Mouse (Mus musculus) frontal cortex, adult 2 months (tissue): ENCODE measurements around the gene Sh3bp5. TPM values are rescaled to one million over a fixed set of nuclear protein-coding genes. Genes with fewer than 3 reads are reported as not detected.

Source experiments
- DNase-seq, 2 experiments: peaks; one replicate each; pipeline ENCODE4 v3.0.0; 2022; ENCODE audit warnings: low spot score in 1 of 2; ENCODE audit errors: extremely low spot score in 1 of 2
- polyA plus RNA-seq: library from polyadenylated mRNA; depleted of rRNA; stranded (reverse); fragments of >200 nt; gene quantifications from 2 replicates; pipeline ENCODE4 v1.2.3, GENCODE M21; 2012

The Sh3bp5 gene
- polyA plus RNA-seq, 1 experiment: 44.0 TPM

DNA sequence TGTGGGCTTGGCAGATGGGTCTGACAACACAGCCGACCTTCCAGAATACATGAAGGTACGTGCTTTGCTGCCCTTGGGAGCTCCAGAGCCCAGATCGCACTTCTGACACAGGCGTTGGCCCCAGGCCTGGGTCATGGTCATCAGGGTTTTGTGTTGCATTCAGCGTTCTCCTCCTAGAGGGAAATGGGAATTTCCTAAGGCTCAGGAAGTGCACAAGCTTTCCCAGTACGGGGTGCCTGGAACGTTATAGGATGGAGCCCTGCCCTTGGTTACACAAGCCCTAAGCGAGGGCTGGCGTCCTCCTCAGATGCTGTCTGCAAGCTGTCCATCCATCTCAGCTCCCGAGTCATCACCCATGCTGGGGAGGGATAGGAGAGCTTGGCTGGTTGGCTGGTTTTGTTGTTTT lies 23.2 kb downstream of the Sh3bp5 start:
- DNase-seq: no peak

DNA sequence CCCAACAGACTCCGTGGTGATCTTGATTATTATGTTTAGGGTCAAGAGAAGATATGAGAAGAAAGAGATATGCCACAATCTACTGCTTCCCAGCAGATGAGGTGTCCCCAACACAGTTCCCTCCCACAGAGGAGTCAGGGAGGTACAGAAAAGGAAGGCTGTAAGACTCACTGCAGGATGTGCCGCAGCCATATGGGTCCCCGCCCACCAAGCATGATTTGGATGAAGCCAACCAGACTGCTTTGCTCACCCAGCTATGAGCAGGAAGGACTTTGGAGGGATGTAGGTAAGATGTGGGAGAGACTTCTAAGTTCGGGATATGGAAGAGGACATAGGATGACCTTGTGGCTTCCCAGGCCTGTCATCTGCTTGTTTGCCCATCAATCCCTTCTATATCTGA lies 25.1 kb downstream of the Sh3bp5 start:
- peak; percentile 67 to 85 for DNase-seq

DNA sequence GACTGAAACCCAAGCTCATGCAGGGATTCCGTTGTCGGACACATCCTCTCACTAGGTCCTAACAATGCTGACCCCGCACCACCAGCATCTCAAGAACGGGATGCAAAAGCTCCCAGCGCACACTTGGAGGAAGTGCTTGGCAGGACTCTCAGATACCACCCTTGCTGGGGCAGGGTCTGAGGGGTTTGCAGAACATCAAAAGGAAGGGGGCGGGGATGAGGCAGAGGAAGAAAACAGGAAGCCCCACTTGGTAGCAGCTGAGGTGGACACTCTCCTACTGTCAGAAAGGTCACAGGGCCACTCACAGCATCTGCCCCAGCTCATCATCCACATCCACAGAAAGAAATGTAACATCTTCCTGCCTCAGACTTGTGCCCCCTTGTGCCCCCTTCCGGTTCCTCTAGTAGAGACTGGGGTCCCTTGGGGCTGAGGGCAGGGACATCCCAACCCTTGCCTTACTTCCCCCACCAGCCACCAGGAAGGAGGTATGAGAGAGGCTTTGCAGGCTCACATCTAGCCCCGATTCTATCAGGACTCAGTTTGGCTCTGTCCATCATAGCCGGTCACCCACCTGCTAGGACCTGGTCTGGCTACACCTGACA lies 25.7 kb downstream of the Sh3bp5 start:
- no peak for DNase-seq

DNA sequence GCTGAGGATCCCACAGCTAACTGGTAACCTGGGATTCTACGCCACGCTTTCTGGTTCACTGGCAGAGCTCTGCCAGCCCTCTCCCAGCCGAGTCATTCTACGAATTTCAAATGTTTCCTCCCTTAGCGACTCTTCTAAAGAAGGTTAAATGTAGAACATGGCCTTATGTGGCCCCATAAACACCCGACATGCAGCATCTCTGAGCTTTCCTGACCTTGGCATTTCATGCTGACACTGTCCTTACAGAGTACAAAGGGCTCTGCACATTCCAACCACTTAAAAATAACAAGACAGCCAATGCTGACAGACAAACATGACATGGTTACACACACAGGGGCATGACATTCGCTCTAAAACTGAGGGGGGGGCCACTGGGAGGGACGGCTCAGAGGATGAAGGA lies 27.2 kb downstream of the Sh3bp5 start:
- DNase-seq: no peak

DNA sequence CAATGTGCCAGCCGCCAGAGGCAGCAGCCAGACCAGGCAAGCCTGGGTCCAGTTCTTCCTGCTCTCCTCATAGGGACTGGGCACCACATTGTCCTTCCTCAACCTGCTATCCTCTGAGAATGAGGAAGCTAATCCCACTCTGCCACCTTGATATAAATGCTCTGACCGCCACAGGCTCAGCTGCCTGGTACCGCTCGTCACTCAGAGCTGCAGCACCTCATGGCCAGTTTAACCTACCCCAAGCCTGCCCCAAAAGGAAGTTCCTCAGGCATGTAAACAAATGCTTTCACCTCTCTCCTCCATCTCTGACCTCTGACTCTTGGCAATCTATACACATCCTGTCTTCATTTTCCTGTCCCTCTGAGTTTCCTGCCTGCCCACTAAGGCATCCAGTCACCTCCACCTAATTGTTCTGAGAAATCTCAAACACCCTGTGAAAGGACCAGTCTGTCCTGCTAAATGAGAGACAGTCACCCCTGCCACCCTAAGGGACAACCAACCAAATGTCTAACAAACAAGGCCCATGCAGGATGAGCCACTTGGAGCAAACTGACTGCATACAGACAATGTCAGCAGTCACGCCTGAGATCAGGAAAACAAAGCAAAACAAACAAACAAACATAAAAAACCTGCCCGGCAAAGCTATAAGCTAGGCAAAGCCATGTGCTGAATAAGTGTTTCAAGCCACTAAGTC lies 27.8 kb downstream of the Sh3bp5 start:
- no peak for DNase-seq

DNA sequence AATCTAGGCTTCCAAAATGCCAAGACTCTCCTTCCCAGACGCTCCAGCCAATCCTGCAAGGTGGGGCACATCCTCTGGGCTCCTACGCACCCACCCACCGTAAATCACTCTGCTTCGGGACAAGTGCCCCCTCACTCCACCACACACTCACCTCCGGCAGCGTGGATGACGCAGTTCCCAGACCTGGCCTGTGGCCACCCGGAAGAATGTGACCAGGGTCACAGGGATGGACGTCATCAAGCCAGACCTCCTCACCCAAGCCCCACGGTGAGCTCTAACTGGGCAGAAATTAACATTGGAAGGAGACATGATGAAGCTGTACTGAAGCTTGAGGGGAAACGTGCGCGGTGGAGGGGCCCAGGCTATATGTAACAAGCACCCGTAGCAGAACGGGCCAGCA lies 28.7 kb downstream of the Sh3bp5 start:
- DNase-seq: no peak

DNA sequence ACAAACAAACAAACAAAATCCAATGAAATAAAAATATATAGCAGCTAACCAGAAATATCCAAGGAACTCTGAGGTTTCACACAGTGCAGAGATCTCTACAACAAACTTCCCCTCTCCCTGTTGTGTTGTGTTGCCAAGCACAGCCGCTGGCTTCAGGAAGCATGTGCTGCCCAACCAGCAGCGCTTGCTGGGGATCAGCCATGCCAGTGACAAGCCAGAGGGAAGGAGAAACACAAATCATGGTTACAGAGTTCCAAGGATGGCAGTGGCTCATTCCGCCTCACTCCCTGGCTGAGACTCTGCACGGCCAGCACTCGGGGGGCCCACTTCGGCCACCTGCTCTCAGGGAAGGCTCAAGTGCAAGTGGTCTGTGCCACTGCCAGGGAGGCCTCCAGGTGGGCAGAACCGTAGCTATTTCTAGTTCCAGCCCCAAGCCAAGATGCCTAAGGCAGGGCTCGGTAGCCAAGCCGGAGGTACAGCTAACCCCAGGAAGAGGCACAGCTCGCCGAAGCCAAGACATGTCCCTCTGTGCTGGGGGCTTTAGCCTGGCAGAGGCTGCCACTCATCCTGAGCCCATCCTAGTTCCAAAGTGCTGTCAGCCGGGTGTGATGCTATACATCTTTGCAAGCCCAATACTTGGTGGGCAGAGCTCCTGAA lies 29.6 kb downstream of the Sh3bp5 start:
- no peak for DNase-seq

DNA sequence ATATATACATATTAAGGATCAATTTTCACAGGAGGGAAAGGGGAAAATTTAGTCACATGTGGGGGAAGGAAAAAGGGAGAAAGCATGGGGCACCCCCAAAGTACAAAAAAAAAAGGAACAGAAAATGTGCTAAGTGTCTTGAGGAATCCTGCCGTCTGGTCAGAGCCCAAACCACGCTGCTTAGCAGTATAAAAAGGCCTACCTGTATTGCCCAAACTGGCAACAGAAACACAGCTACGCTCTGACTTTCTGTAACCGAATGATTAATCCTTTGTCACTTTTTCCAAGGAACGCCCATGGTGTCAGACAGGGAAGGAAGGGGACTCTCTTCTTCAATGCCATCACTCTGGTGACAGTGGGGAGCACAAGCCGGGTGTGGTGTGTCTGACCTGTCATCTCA lies 30.2 kb downstream of the Sh3bp5 start:
- no peak for DNase-seq

DNA sequence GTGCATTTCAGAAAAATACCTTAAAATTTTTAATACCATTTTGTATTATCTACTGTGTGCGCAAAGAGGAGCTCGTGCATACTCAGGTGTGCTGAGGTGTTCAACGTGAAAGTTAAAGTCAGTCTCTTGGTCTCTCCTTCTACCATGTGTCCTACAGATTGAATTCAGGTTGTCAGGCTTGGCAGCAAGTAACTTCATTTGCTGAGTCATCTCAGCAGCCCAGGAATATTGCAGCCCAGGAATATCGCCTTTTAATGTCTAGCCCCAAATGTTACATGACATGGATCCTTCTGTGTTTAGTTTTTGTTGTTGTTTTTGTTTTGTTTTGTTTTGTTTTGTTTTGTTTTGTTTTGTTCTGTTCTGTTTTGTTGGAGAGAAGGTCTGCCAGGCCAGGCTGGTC lies 31.2 kb downstream of the Sh3bp5 start:
- DNase-seq: no peak

DNA sequence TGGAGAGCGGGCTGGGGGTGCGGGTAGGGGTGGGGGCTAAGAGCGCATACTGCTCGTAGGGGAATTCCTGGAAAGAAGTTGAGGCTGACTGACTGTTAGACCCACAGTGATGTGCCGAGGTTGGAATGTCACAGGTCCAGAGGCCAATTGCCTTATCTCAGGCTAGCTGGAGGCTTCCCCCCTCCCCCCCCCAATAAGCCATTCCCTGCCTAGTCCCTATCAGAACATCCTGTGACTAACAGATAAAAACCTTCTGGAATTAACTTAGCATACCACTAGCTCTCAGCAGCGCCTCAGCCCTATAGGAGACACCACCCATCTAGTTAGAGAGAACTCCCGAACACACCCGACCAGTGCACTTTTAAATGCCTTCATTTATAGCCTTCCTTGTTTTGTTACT lies 31.9 kb downstream of the Sh3bp5 start:
- no peak for DNase-seq

DNA sequence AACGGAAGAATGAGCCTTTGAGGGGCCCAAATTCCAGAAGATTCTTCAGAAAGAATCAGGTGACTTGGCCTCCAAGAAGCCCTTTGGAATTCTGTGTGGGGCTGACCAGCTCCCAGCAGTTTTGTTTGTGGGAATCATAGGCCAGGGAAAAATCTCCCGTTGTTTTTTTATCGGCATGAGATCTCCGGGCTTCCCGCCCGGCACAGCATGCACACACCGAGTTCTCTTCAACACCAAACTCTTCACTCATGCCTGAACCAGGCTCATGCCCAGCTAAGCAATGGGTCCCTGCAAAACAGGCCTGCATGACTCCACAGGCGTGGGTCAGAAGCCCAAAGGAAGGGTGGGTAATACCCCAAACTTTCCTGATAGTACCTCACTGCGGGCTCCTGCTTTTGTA lies 32.3 kb downstream of the Sh3bp5 start:
- no peak for DNase-seq

DNA sequence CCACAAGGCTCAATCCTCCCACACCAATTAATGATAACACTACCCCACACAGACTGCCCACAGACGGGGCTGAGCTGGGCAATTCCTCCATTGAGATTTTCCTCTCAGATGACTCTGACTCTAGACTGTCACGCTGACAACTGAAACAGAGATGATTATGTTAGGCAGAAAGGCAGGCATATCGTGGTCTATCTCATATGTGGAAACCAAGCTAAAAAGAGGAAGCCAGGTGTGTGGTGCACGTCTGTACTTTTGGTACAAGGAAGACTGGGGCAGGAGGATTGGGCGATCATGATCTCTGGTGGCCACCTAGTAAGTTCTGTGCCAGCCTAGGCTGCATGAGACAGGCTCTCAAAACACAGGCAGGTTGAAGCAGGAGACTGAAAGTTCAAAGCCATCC lies 33.2 kb downstream of the Sh3bp5 start:
- no peak for DNase-seq

DNA sequence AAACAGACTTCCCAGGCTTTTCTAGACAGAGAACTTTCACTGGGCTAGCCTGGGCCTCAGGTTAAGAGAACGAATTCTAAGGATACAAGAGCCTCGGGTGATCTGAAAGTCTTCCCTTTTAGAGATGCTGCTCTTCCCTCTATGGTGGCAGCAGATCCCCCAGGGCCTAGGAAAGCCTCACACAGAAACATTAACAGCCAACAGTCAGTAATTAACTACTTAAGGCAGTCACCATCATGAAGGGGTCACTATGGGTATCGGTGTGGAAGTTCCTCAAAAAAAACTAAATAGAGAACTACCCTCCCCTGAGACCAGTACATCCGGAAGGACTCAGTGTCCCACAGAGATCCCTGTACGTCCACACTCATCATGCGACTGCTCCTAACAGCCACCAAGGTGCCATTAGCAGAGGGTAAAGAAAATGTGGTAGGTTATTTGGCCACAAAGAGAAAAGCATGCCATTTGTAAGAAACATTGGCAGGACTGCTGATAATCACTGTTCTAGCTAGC lies 33.9 kb downstream of the Sh3bp5 start:
- DNase-seq: no peak

DNA sequence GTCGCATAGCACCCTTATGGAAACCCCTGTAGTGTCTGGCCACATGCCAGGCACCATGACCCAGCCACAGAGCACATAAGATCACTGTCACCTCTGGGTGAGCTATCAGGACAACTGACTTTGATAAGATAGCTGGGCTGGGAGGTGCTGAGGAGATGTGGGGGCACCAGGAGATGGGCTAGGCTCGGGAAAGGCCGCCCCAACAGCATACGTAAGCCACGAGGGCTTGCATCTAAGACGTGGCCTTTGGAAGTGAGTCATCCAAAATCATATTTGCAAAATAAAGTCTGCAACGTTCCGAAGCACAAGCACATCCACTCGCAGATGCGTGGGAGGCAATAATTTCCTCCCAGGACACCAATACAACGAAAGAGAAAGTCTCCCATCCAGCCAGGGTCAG lies 35.0 kb downstream of the Sh3bp5 start:
- no peak for DNase-seq

DNA sequence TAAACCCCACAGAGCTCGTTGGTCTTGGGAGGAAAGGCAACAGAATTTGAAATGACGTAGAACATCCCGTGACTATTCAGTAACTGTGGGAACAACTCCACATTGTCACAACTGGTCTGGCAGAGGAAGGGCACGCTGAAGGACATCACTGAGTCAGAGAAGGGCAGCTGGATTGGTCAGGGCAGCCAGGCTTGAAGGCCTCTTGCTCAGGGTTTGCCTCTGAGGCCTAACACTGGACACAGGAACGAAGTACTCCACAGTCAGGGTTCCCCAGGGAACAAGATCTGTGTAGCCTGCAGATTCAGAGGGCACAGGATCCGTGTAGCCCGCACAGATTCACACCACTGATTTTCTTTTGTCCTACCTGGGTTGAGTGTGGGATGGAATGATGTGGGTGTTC lies 35.6 kb downstream of the Sh3bp5 start:
- DNase-seq: no peak

DNA sequence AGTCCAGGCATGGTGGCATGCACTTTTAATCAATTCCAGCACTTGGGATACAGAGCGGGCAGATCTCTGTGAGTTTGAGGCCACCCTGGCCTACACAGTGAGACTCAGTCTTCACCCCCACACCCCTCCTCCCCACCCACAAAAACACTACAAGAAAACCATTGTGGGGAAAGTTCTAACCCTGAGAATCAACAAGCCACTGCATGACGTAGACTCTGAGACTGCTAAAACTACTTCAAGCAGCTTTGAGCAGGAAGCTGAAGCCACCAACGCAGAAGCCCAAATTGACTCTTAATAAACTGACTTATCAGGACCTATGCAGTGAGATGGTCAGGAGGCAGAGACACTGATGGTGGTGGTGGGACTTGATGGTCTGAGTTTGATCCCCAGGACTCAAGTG lies 36.6 kb downstream of the Sh3bp5 start:
- DNase-seq: no peak

DNA sequence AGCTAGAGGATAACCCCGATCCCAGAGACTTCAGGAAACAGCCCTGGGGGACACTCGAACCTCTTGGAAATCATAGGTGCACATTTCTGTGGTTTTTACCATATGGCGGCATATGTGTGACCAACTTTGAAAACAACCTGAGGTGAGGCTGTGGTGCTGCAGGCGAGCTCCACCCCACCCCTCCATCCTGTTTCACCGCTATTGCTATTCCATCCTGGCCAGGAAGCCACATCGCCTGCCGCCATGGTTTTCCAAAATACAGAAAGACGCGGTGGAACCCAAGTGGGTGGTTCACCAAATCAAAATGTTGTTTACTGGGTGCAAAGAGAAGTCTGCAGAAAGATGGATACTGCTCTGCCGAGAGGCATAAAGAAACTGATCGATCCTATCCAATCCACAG lies 37.1 kb downstream of the Sh3bp5 start:
- DNase-seq: no peak

DNA sequence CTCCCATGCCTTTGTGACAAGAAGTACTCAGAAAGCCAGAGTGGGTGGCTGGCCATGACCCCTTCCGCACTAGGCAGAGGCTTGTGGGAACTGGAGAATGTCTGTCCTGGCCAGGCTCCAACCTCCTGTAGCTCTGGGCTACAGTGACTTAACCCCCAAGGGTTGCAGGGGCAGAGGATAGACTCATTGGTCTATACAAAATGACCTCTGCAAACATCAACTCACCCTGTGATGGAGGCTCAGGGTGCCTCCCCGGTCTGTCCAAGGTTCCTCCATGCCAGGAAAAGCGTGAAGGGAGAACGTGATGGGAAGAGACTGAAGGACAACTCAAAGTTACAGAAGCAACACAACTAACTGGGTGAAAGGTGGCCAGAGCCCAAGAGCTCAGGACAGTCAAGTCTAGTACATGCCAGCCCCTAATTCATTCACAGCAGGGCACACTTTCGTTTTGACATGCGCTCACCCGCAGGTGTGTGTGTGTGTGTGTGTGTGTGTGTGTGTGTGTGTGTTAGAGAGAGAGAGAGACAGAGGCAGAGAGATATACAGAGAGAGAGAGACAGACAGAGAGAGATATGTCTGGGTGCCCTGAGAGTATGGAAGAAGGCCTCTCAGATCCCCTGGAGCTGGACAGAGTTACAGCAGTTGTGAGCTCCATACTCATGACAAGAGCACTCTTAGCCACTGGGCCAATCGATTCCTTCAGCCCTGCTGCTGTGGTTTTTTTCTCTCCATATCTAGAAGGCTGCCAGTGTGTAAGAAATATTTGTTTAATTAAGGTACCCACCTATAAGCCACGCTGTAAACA lies 37.9 kb downstream of the Sh3bp5 start:
- DNase-seq: no peak

DNA sequence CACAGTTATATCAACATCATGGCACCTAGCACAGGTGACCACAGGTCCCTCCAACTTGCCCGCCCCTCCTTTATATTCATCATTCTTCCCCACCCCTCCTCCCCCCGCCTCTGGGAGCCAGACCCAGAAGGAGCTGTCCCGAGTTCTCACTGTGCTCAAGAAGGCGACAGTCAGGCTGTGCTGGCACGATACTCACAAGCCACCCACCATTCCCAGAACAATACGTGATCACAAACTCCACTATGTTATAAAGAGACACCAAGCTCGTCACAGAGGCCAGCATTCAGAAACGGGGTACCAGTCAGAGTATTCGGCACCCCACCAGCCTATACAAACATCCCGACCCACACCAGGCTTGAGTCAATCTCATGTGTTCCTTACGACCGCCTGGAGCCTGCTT lies 38.5 kb downstream of the Sh3bp5 start:
- DNase-seq: no peak

DNA sequence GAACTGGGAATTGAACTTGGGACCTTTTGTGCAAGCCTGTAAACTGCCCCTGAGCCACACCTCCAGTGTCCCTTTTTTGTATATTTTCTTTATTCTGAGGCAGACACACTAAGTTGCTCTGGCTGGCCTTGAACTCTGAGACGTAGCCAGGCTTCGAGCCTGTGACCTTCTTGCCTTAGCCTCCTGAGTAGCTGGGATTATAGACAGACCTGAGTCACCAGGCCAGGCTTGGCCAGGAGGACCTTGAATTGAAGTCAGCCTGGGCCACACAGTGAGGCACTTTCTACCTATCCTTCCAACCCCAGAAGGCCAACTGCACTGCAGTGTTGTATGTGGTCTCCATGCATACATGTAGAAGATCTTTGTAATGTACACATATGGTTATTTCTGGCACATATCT lies 39.5 kb downstream of the Sh3bp5 start:
- DNase-seq: no peak

DNA sequence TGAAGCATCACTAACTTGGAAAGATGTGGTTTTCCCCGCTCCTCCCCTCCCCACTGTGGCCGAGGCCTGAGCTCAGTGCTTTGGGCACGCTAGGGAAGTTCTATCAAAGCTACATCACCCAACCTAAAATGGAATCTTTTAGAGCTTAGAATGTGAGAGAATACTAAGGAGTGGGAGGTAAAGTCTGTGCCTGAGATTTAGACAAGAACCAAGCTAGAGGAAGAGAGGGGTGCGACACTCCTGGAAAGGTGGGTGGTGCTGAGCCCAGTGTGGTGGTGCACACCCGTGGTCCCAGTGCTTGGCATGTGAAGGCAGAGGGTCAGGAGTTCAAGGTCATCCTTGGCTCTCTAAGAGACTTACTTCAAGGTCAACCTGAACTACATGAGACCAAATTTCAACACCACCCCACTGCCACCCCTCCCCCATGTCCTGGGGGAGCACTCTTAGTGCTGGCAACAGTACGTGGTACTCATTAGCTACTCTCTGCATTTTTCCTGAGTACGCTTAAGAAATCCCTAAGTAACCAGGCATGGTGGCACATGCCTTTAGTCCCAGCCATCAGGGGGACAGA lies 40.2 kb downstream of the Sh3bp5 start:
- DNase-seq: peak in 1 of 2 experiments; percentile 53
